Mouse (Mus musculus) heart, embryonic 12.5 days (tissue): ENCODE results near the gene Lhx5. TPM values are rescaled to one million over a fixed set of nuclear protein-coding genes. Genes with fewer than 3 reads are reported as not detected.

ENCODE experiments used
- ATAC-seq: fragments of 200-750 bp; cut with Nextera tagmentation; 2 replicates; pipeline ENCODE4 v1.8.0; 2017; ENCODE audit warnings: moderate TSS enrichment, moderate library complexity; ENCODE audit not compliant: insufficient number of reproducible peaks, low FRiP score
- H3K27ac ChIP-seq: fragments of 300-500 bp; sonication (generic); 2 replicates; pipeline ENCODE4 v1.5.1; 2016; ENCODE audit warnings: mild to moderate bottlenecking, moderate library complexity; ENCODE audit not compliant: poor library complexity, severe bottlenecking
- H3K27me3 ChIP-seq: fragments of 300-500 bp; sonication (generic); replicated peaks from 2 replicates; pipeline ENCODE4 v1.6.1; 2016; ENCODE audit warnings: mild to moderate bottlenecking, moderate library complexity
- H3K36me3 ChIP-seq: fragments of 300-500 bp; sonication (generic); 2 replicates; pipeline ENCODE4 v1.6.1; 2016; ENCODE audit warnings: mild to moderate bottlenecking, moderate library complexity
- H3K4me1 ChIP-seq: fragments of 300-500 bp; sonication (generic); replicated peaks from 2 replicates; pipeline ENCODE4 v1.6.1; 2016; ENCODE audit warnings: mild to moderate bottlenecking
- H3K4me2 ChIP-seq: fragments of 300-500 bp; sonication (generic); 2 replicates; pipeline ENCODE4 v1.6.1; 2016; ENCODE audit warnings: mild to moderate bottlenecking, moderate library complexity
- H3K4me3 ChIP-seq: fragments of 300-500 bp; sonication (generic); 2 replicates; pipeline ENCODE4 v1.5.1; 2016; ENCODE audit warnings: mild to moderate bottlenecking
- H3K9ac ChIP-seq: fragments of 300-500 bp; sonication (generic); 2 replicates; pipeline ENCODE4 v1.6.1; 2016; ENCODE audit warnings: mild to moderate bottlenecking, moderate library complexity
- H3K9me3 ChIP-seq: fragments of 300-500 bp; sonication (generic); replicated peaks from 2 replicates; pipeline ENCODE4 v1.6.1; 2016; ENCODE audit warnings: mild to moderate bottlenecking, moderate library complexity
- WGBS: fragments of 180-500 bp; shearing (Covaris S2); methylation state at CpG from one replicate; pipeline ENCODE4 v1.1.7; 2016; 5-methylcytosine and 5-hydroxymethylcytosine counted together
- polyA plus RNA-seq: library from polyadenylated mRNA; unstranded; fragments of >200 nt; fragmentation: Nextera tagmentation; extraction: Ambion mirVana; gene quantifications from 2 replicates; pipeline ENCODE4 v1.2.1, GENCODE M21; 2016

Gene Lhx5
- polyA plus RNA-seq, 1 experiment from 2014 or later = 0.11 TPM

GRCm38 (mm10) chr5:120467026-120467425 lies 35.5 kb downstream of the Lhx5 start:
- Histone ChIP-seq H3K27ac (no peak overlapping the region), H3K9ac (peak overlapping the region; percentile 57), H3K36me3 (no peaks in the 10 kb centered on the region), H3K27me3 (peaks cover 14% of the 10 kb centered on the region), H3K4me3 (peak overlapping the region; percentile 47), H3K4me2 (peak overlapping the region; percentile 62), H3K9me3 (peaks cover 10% of the 10 kb centered on the region), H3K4me1 (peaks cover 10% of the 10 kb centered on the region)
- ATAC-seq = no peak
- WGBS = 11% methylated on average over 4 of the region's 4 CpGs

GRCm38 (mm10) chr5:120468336-120468735 lies 36.8 kb downstream of the Lhx5 start:
- Histone ChIP-seq H3K27me3 (0 out of 2 replicates have a peak, but pooled peaks cover 2% of the 10 kb centered on the region), H3K4me3 (no peak overlapping the region), H3K4me1 (peaks cover 10% of the 10 kb centered on the region), H3K36me3 (no peaks in the 10 kb centered on the region), H3K9ac (no peak overlapping the region), H3K9me3 (peaks cover 10% of the 10 kb centered on the region), H3K4me2 (no peak overlapping the region), H3K27ac (no peak overlapping the region)
- ATAC-seq = no peak
- 73% methylated on average over 5 of the region's 5 CpGs for WGBS

GRCm38 (mm10) chr5:120468830-120469229 lies 37.3 kb downstream of the Lhx5 start:
- 71% methylated on average over 6 of the region's 6 CpGs for WGBS
- H3K27ac ChIP-seq = no peak overlapping the region
- no peak for ATAC-seq
- H3K27me3 ChIP-seq = no peaks in the 10 kb centered on the region
- H3K9me3 ChIP-seq = peaks cover 10% of the 10 kb centered on the region
- no peak overlapping the region for H3K9ac ChIP-seq
- no peak overlapping the region for H3K4me3 ChIP-seq
- H3K4me1 ChIP-seq = peaks cover 10% of the 10 kb centered on the region
- no peak overlapping the region for H3K4me2 ChIP-seq
- H3K36me3 ChIP-seq = no peaks in the 10 kb centered on the region

GRCm38 (mm10) chr5:120471538-120471937 lies 40.0 kb downstream of the Lhx5 start:
- Histone ChIP-seq H3K27ac (no peak overlapping the region), H3K27me3 (peaks cover 14% of the 10 kb centered on the region), H3K36me3 (no peaks in the 10 kb centered on the region), H3K9me3 (no peaks in the 10 kb centered on the region), H3K4me3 (no peak overlapping the region), H3K4me1 (peaks cover 9% of the 10 kb centered on the region), H3K9ac (no peak overlapping the region), H3K4me2 (no peak overlapping the region)
- 47% methylated on average over 4 of the region's 4 CpGs for WGBS
- ATAC-seq = no peak

- ATAC-seq = no peak
- Histone ChIP-seq H3K4me2 (no peak within 1 kb of the TSS), H3K27ac (no peak within 1 kb of the TSS), H3K36me3 (no peaks in the 10 kb centered on the region), H3K9me3 (no peaks in the 10 kb centered on the region), H3K27me3 (peaks cover 19% of the 10 kb centered on the region), H3K9ac (no peak within 1 kb of the TSS), H3K4me3 (no peak within 1 kb of the TSS), H3K4me1 (peaks cover 11% of the 10 kb centered on the region)
- WGBS = 71% methylated on average over 8 of the region's 8 CpGs
Measured at GRCm38 (mm10) chr5:120472770-120473169, 41.3 kb downstream of the Lhx5 start, which contains the start of gene Sdsl. Gene Sdsl (minus strand): TSS chr5:120472810.

- no peak overlapping the region for H3K4me3 ChIP-seq
- peaks cover 25% of the 10 kb centered on the region for H3K27me3 ChIP-seq
- no peak overlapping the region for H3K4me2 ChIP-seq
- H3K27ac ChIP-seq = no peak overlapping the region
- no peaks in the 10 kb centered on the region for H3K9me3 ChIP-seq
- no peaks in the 10 kb centered on the region for H3K36me3 ChIP-seq
- 81% methylated on average over 2 of the region's 2 CpGs for WGBS
- H3K4me1 ChIP-seq = peaks cover 11% of the 10 kb centered on the region
- no peak overlapping the region for H3K9ac ChIP-seq
- no peak for ATAC-seq
Measured at GRCm38 (mm10) chr5:120473361-120473760, 41.9 kb downstream of the Lhx5 start.

- Histone ChIP-seq H3K9ac (no peak overlapping the region), H3K4me3 (no peak overlapping the region), H3K27ac (no peak overlapping the region), H3K27me3 (peaks cover 32% of the 10 kb centered on the region), H3K4me1 (peaks cover 11% of the 10 kb centered on the region), H3K9me3 (0 out of 2 replicates have a peak, but pooled peaks cover 5% of the 10 kb centered on the region), H3K36me3 (no peaks in the 10 kb centered on the region), H3K4me2 (peak overlapping the region; percentile 48)
- 0 out of 2 replicates have a peak, but pooled peaks have one; percentile 24 for ATAC-seq
- WGBS = 50% methylated on average over 8 of the region's 8 CpGs
Measured at GRCm38 (mm10) chr5:120475861-120476260, 44.4 kb downstream of the Lhx5 start.

- no peaks in the 10 kb centered on the region for H3K36me3 ChIP-seq
- H3K4me3 ChIP-seq = no peak within 1 kb of the TSS
- peak within 1 kb of the TSS; percentile 48 for H3K4me2 ChIP-seq
- no peak within 1 kb of the TSS for H3K9ac ChIP-seq
- H3K27me3 ChIP-seq = peaks cover 32% of the 10 kb centered on the region
- 0 out of 2 replicates have a peak, but pooled peaks cover 5% of the 10 kb centered on the region for H3K9me3 ChIP-seq
- 0 out of 2 replicates have a peak, but pooled peaks have one; percentile 9 for ATAC-seq
- H3K27ac ChIP-seq = no peak within 1 kb of the TSS
- peaks cover 11% of the 10 kb centered on the region for H3K4me1 ChIP-seq
- 13% methylated on average over 13 of the region's 13 CpGs for WGBS
Measured at GRCm38 (mm10) chr5:120476296-120476695, 44.8 kb downstream of the Lhx5 start, which contains the start of gene Sds. Gene Sds (plus strand): TSS chr5:120476526.

GRCm38 (mm10) chr5:120477993-120478392 lies 46.5 kb downstream of the Lhx5 start:
- whole genome bisulfite sequencing = 85% methylated on average over 5 of the region's 5 CpGs
- no peak for ATAC-seq
- H3K4me3 ChIP-seq = no peak overlapping the region

GRCm38 (mm10) chr5:120479538-120479937 lies 48.0 kb downstream of the Lhx5 start:
- Histone ChIP-seq H3K27ac (no peak overlapping the region), H3K4me2 (no peak overlapping the region), H3K9me3 (0 out of 2 replicates have a peak, but pooled peaks cover 5% of the 10 kb centered on the region), H3K36me3 (peaks cover 8% of the 10 kb centered on the region; the same call in 1 of the 2 replicates), H3K4me1 (peaks cover 11% of the 10 kb centered on the region), H3K27me3 (peaks cover 28% of the 10 kb centered on the region), H3K4me3 (no peak overlapping the region), H3K9ac (no peak overlapping the region)
- ATAC-seq = no peak
- WGBS = 59% methylated on average over 4 of the region's 4 CpGs

More at GRCm38 (mm10) chr5:120477993-120478392, 46.5 kb downstream of the Lhx5 start:
- Histone ChIP-seq H3K27me3 (peaks cover 32% of the 10 kb centered on the region), H3K4me1 (peaks cover 11% of the 10 kb centered on the region), H3K9ac (no peak overlapping the region), H3K9me3 (0 out of 2 replicates have a peak, but pooled peaks cover 5% of the 10 kb centered on the region), H3K36me3 (no peaks in the 10 kb centered on the region), H3K4me2 (no peak overlapping the region), H3K27ac (no peak overlapping the region)

GRCm38 (mm10) chr5:120481205-120481604 lies 49.7 kb downstream of the Lhx5 start:
- Histone ChIP-seq H3K4me2 (no peak overlapping the region), H3K4me3 (no peak overlapping the region), H3K27ac (no peak overlapping the region), H3K9me3 (0 out of 2 replicates have a peak, but pooled peaks cover 5% of the 10 kb centered on the region), H3K9ac (no peak overlapping the region), H3K27me3 (0 out of 2 replicates have a peak, but pooled peaks cover 21% of the 10 kb centered on the region), H3K4me1 (peaks cover 7% of the 10 kb centered on the region), H3K36me3 (peaks cover 24% of the 10 kb centered on the region)
- ATAC-seq = no peak
- WGBS = 73% methylated on average over 9 of the region's 9 CpGs

- H3K4me3 ChIP-seq = no peak overlapping the region
- no peak for ATAC-seq
- H3K9me3 ChIP-seq = 0 out of 2 replicates have a peak, but pooled peaks cover 5% of the 10 kb centered on the region
- no peak overlapping the region for H3K9ac ChIP-seq
- H3K27me3 ChIP-seq = 0 out of 2 replicates have a peak, but pooled peaks cover 6% of the 10 kb centered on the region
- H3K27ac ChIP-seq = no peak overlapping the region
- no peaks in the 10 kb centered on the region for H3K4me1 ChIP-seq
- no peak overlapping the region for H3K4me2 ChIP-seq
- WGBS = 82% methylated on average over 19 of the region's 19 CpGs
- peaks cover 46% of the 10 kb centered on the region for H3K36me3 ChIP-seq
Measured at GRCm38 (mm10) chr5:120483399-120483798, 51.9 kb downstream of the Lhx5 start.
